Mouse (Mus musculus): ENCODE data around the gene Vmn1r11. TPM values are rescaled to one million over a fixed set of nuclear protein-coding genes. Genes with fewer than 3 reads are reported as not detected.

Gene Vmn1r11
- not detected for total RNA-seq (2021)
- long read RNA-seq, experiment 1: 0 reads
- long read RNA-seq, experiment 2: 0 reads

DNA sequence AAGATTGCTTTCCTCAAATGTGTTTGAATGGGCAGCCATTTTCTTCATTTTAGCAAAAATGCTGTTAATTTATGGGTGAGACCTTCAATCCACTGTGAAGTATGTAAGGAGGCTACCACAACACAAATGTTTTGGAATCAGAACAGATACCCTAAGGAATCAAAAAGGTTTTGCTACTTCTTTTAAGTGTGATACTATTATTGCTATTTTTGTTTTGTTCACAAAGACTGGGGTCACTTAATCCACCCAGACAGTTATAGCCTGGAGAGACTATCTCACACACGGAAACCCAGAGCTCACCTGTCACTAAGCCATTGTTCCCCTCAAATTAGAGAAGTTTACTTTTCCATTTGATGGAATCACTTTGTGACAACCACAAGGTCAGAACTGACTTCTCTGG lies at the start of gene Vmn1r11:
TSS of gene Vmn1r11 (plus strand) at position 301 of the 400 bp plus-strand sequence.
- intact Hi-C loops (cut with DNase I): no loop called here
- DNase-seq: no peak

DNA sequence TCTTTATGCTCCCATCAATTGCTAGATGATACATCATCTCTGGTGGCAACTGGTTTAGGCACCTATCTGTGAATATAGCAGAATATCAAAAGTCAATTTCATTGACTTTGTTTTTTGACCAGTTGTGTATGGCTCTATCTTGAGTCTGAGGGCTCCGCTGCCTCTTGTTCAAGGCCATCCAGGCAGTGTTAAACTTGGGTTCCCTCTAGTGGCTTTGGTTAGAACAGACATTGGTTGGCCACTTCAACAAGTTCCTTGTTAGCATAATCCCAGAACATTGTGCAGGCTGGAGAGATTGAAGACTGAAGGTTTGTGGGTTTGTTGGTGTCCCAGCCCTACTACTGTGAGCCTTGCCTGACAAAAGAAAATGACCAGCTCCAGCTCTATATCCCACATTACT lies 26.9 kb upstream of the Vmn1r11 start:
- DNase-seq: no peak
- intact Hi-C loops (cut with DNase I): no loop called here

DNA sequence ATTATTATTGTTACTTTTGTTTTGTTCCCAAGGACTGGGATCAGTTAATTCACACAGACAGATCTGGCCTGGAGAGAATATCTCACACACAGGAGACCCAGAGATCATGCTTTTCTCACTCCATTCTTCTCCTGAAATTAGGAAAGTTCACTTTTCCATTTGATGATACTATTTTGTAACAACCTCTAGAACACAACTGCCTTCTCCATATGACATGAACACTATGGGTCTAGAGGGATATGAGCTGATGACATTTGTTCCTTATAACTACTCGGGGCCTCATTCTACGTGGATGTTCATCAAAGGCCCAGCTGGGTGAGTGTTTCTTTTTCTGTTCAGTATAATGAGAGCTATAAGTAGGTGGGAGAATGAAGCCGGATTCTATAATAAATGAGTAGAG lies 24.1 kb upstream of the Vmn1r11 start, which contains the start of gene Vmn1r10:
TSS of gene Vmn1r10 (plus strand) at position 301 of the 400 bp plus-strand sequence.
- no peak for DNase-seq
- intact Hi-C loops (cut with DNase I): no loop called here

DNA sequence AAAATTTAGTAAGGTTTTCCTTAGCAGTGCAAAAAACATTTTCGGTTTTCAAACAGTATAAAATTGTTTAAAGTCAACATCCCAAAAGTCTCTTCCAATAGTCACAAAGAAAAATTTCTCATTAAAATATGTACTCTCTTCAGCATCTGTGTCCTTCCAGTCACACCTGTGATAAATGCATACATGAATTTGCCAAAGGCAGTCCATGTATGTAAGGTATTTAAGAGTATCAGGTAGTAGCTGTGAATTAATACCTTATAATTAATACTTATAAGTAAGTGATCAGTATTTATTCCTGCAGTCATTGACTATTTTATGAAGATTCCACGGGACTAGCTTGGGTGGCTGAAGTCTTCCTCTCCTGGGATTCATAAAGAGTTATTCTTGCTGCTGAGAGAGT lies 23.4 kb downstream of the Vmn1r11 start, which contains the start of gene Vmn1r12:
TSS of gene Vmn1r12 (plus strand) at position 301 of the 400 bp plus-strand sequence.
- intact Hi-C loops (cut with DNase I): no loop called here
- no peak for DNase-seq

Other genes starting within 250 kb of the Vmn1r11 start
- 10 to 100 TPM; 54.5 to 56.3 TPM for gene Nt5c3, start 209.5 kb upstream of the Vmn1r11 start, total RNA-seq (2021)
- gene Vmn1r4, start 209.4 kb upstream of the Vmn1r11 start, total RNA-seq (2021): under 1 TPM in 1 of 2 experiments, not detected in 1; 0.25 TPM
- not detected for gene Vmn1r5, start 163.2 kb upstream of the Vmn1r11 start, total RNA-seq (2021)
- not detected for gene Vmn1r6, start 136.2 kb upstream of the Vmn1r11 start, total RNA-seq (2021)
- gene Vmn1r7, start 108.1 kb upstream of the Vmn1r11 start, total RNA-seq (2021): not detected
- gene Vmn1r8, start 101.2 kb upstream of the Vmn1r11 start, total RNA-seq (2021): not detected
- gene Vmn1r9, start 66.7 kb upstream of the Vmn1r11 start, total RNA-seq (2021): not detected
- not detected for gene Vmn1r10, start 24.0 kb upstream of the Vmn1r11 start, total RNA-seq (2021)
- gene Vmn1r12, start 23.5 kb downstream of the Vmn1r11 start, total RNA-seq (2021): not detected
- gene Vmn1r13, start 69.8 kb downstream of the Vmn1r11 start, total RNA-seq (2021): not detected
- gene Vmn1r14, start 98.2 kb downstream of the Vmn1r11 start, total RNA-seq (2021): not detected
- gene Vmn1r15, start 124.5 kb downstream of the Vmn1r11 start, total RNA-seq (2021): not detected
- not detected for gene Vmn1r16, start 196.0 kb downstream of the Vmn1r11 start, total RNA-seq (2021)
- not detected for gene Vmn1r17, start 230.3 kb downstream of the Vmn1r11 start, total RNA-seq (2021)

Measured in gastrocnemius, postnatal 36 days (tissue).